Mouse (Mus musculus) bone marrow macrophage, adult 2 months (primary cell): Measurements from ENCODE around the gene Syt3.

Experiments
- CTCF ChIP-seq: IDR thresholded peaks from 2 replicates; pipeline ENCODE4 v1.5.1; 2012; ENCODE audit warnings: low read depth, mild to moderate bottlenecking, low read length, moderate library complexity
- POLR2A ChIP-seq: IDR thresholded peaks from 2 replicates; pipeline ENCODE4 v1.6.1; 2012; ENCODE audit warnings: mild to moderate bottlenecking, low read depth, low read length, borderline replicate concordance

- no peak for TF ChIP-seq POLR2A
- TF ChIP-seq CTCF: no peak
Observed at GRCm38 (mm10) chr7:44435796-44436195, 51.9 kb downstream of the Syt3 start.
